Mouse (Mus musculus) heart, adult 8-10 months (tissue): Measurements from ENCODE around the gene Apln. TPM values are rescaled to one million over a fixed set of nuclear protein-coding genes. Genes with fewer than 3 reads are reported as not detected.

ENCODE experiments used
- DNase-seq: peaks from one replicate; pipeline ENCODE4 v3.0.0; 2022; ENCODE audit warnings: low spot score
- total RNA-seq, 4 experiments: library from RNA; stranded (reverse); gene quantifications; 2 replicates each; pipeline ENCODE4 v1.2.4; 2022

Apln gene
- total RNA-seq, result 10 to 100 TPM in 2 of 4 experiments, 1 to 10 TPM in 2; 3.0 to 13.5 (median 10.0) TPM

GRCm38 (mm10) chrX:48034144-48035113 lies at the start of gene Apln:
Gene Apln (minus strand): TSS chrX:48034853.
- no peak for DNase-seq

- no peak for DNase-seq
Observed at GRCm38 (mm10) chrX:48082364-48082763, 47.7 kb upstream of the Apln start.

- peak; percentile 11 for DNase-seq
Observed at GRCm38 (mm10) chrX:48076806-48077425, 42.3 kb upstream of the Apln start.

- no peak for DNase-seq
Observed at GRCm38 (mm10) chrX:48074691-48075090, 40.0 kb upstream of the Apln start.

GRCm38 (mm10) chrX:48072401-48072800 lies 37.7 kb upstream of the Apln start:
- no peak for DNase-seq

- DNase-seq, result no peak
Observed at GRCm38 (mm10) chrX:48071961-48072360, 37.3 kb upstream of the Apln start.

GRCm38 (mm10) chrX:48066891-48067290 lies 32.2 kb upstream of the Apln start:
- no peak for DNase-seq

GRCm38 (mm10) chrX:48064166-48064853 lies 29.7 kb upstream of the Apln start:
- no peak for DNase-seq

- no peak for DNase-seq
Observed at GRCm38 (mm10) chrX:48062481-48062880, 27.8 kb upstream of the Apln start.

- DNase-seq, result peak; percentile 10
Observed at GRCm38 (mm10) chrX:48054186-48055015, 19.7 kb upstream of the Apln start.

- DNase-seq, result no peak
Observed at GRCm38 (mm10) chrX:48053743-48054142, 19.1 kb upstream of the Apln start.

GRCm38 (mm10) chrX:48046315-48046714 lies 11.7 kb upstream of the Apln start:
- no peak for DNase-seq

- no peak for DNase-seq
Observed at GRCm38 (mm10) chrX:48044261-48044660, 9.6 kb upstream of the Apln start.

- DNase-seq, result no peak
Observed at GRCm38 (mm10) chrX:48042748-48043147, 8.1 kb upstream of the Apln start.

GRCm38 (mm10) chrX:48040379-48040778 lies 5.7 kb upstream of the Apln start:
- no peak for DNase-seq

- no peak for DNase-seq
Observed at GRCm38 (mm10) chrX:48033766-48034143, 898 bp downstream of the Apln start.

- peak; percentile 17 for DNase-seq
Observed at GRCm38 (mm10) chrX:48033024-48033423, 1.6 kb downstream of the Apln start.

GRCm38 (mm10) chrX:48031866-48032265 lies 2.8 kb downstream of the Apln start:
- no peak for DNase-seq

GRCm38 (mm10) chrX:48030593-48030992 lies 4.1 kb downstream of the Apln start:
- no peak for DNase-seq

- DNase-seq, result no peak
Observed at GRCm38 (mm10) chrX:48022811-48023210, 11.8 kb downstream of the Apln start.

- peak; percentile 55 for DNase-seq
Observed at GRCm38 (mm10) chrX:48019940-48020339, 14.7 kb downstream of the Apln start.
